Mouse (Mus musculus) Muller cell, postnatal 12 days (primary cell): ENCODE measurements around the gene Ccdc33.

ENCODE experiments used
- DNase-seq: peaks from one replicate; pipeline ENCODE4 v3.0.0-alpha.2; 2015; ENCODE audit errors: inconsistent ontology term

Gene Ccdc33

DNA sequence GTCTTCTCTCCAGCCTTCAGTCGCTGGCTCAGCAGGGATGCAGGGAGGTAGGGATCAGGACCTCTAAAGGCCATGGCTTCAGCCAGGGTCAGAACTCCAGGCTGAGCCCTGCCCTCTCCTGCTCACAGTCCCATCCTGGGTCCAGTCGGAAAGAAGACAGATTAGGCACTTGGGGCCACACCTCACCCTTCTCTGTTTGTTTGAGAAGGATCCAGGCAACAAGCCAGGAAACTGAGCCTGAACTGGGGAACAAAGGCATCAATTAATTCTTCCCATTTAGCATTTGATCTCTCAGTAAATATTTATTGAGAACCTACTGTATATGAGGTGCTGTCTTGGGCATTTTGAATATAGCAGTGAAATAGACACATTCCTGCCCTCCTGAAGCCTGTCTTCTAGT lies at the start of gene Ccdc33:
Gene Ccdc33 (minus strand): TSS at position 153 of the 400 bp plus-strand sequence.
- no peak for DNase-seq

DNA sequence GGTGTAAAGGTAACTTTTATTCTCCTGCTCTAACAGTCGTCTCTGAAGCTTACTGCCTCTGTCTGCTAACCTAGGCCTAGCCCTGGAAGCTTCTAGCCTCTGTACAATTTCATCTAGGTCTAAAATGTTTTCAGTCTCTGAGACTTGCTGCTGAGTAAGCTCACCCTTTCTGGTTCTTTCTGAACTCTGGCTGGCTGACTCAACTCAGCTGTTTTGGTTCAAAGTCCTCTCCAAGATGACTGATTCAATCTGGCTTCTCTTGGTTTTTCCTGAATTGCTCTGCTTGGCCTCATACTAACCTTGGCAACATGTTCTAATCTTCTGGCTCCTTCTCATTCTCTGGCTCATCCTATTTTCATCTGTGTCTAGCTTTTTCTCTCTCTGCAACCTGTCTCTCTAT lies 47.2 kb upstream of the Ccdc33 start:
- no peak for DNase-seq

DNA sequence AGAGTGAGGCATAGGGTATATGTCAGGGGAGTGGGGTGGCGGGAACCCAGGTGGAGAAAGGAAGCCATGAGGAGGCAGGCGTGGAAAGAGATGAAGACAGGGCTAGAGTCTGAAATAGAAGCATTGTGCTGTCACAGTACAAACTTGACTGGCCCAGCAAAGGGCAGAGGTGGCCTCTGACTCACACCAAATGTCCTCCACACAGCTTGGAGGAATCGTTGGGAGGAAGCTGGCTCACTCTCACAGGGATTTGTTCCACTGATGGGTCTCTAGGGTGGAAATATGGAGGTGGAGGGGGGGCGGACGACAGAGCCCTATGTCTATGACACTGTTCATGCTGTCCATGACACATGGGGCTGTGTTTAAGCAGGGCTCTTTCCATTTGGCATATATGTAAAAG lies 44.5 kb upstream of the Ccdc33 start:
- peak; percentile 27 for DNase-seq

DNA sequence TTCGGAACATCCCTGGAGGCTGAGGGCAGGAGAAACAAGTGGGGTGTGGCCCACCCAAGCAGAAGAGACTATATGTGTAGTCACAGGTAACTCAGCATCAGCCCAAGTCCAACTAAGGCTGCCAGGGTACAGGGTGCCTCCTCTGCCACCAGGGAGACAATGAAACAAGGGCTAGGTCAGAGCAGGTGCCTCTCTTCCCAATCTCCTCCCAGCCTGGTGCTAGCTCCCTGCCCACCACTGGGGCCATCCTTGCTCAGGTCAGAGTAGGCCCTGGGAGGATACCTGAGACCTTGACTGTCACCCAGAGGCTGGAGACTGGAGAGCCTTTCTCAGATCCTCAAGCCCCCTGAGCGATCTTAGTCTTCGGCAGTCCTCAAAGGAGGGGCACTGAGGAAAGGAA lies 43.5 kb upstream of the Ccdc33 start:
- no peak for DNase-seq

DNA sequence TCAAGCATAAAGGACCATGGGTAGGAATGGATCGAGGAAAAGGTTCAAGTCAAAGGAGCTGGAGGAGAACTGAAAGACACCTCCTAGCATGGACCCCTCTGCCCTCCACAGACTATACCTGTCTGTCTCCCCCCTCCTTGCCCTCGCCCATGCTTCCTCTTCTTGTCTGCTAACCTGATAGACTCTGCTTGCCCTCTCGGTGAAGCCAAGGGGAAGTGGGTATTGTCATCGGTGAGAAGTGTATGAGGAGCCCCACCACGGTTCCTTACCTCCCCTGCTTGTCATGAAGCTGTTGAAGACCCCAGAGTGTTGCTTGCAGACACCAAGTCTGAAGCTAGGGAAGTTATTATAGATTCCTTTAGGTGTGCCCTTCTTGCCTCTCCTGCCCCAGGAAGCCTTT lies 41.7 kb upstream of the Ccdc33 start:
- no peak for DNase-seq

DNA sequence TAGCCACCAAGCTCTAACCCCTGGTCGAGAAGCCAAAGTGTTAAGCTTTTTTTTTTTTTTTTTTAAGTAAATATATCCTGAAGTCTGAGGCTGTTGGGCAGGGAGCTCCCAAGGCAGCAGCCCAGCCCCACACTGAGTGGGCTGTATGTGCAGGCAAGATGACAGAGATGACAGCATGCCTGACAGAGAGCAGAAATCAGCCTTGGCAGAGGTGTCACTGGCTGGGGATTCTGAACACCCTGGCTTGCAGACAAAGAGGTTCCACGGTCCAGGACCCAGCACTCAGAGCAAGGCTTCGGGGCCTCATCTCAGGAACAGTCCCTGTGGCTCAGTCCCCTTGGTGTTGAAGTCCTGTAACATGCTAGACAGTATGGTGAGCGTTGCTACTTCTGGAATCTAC lies 41.2 kb upstream of the Ccdc33 start:
- no peak for DNase-seq

DNA sequence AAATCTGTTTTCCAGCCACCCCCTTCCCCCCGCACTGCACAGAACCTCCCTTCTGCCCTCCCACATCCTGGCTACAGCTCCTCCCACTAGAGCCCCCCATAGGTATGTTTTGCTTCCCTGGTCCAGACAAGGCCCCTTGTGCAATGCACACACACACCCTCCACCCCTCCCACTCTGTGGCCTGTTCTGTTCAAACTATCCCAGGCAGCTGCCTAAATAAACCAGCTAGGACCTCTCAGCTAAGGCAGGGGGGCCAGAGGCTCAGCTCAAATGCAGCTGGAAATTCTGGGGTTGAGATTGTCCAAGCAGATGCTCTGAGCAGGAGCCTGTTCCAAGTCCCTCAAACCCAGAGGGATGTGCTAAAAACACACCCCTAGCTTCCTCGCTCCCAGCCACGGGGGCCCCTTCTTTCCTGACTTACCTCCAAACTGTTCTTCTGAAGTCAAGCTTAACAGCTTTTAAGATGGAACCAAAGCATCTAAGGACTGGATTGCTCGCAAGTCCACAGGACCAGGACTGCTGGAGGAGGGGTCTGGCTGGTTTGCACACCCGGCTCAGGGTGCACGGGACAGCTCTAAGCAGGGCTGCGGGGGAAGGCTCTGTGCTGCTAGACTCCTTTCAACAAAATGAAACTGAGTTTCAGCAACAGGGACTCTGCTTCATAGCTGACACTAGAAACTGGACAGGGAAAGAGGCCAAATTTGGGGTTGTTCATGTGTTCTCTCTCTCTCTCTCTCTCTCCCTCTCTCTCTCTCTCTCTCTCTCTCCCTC lies 40.1 kb upstream of the Ccdc33 start:
- DNase-seq: peak; percentile 56

DNA sequence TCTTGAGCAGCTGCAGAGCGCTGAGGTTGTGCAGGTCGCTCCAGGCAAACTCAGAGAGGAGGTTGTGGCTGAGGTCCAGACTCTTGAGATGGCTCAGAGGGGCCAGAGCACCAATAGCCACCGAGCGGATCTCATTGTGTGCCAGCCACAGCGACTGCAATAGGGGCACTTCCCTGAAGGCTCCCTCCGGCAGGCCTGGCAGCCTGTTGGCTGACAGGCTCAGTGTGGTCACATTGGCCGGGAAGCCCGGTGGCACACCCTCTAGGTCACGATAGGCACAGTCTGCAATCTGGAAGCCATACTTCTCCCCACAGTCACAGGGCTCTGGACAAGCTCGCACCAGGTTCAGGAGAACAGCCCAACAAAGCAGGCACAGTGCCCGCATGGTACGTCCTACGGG lies 39.2 kb upstream of the Ccdc33 start:
- DNase-seq: no peak

DNA sequence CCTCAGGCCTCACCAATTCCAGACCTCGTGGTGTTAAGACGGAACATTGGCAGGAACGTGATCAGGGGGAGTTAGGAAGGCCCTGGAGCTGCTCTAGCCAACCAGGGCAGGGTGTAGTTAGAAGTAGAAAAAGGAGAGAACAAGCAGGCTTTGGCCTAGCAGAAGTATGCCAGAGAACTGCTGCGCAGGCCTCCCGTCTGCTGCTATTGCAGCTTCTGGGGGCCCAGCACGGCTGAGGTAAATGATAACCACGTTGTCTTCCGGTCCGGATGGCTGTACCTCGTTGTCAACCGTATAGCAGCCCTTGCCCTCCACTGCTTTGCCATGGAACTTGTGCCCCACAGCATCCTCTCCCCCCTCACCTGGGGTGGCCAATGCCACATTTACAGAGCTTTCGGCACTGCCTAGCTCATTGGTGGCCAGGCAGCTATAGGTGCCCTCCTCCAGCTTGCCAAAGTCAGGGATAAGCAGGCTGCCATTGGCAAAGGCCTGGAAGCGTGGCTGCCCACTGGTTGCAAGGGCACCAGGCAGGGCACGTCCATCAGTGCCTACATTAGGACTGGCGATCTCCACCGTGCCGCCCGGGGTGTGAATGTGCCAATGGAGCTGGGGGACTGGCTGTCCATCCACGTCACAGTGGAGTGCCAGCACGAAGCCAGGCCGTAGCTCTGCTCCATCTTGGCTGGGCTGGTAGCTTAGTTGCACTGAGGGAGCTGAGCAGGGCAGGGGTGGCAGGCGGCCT lies 38.4 kb upstream of the Ccdc33 start:
- no peak for DNase-seq

DNA sequence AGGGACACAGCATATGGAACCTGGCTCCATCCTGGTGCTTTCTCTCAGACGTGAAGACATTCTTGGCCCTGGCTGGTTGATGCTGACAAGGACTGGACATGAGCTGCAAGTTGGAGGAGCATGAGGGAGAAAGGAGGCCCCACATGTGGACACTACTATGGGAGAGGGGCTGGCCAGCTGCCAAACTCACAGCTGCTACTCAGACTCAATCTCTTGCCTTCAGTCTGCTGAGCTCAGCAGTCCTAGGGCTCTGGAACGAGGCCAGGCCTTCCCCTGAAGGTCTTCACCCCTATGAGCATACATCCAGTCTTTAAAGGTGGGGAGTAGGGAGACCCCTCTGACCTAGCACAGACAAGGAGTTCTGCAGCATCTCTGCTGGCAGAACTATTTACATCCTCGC lies 36.7 kb upstream of the Ccdc33 start:
- no peak for DNase-seq

DNA sequence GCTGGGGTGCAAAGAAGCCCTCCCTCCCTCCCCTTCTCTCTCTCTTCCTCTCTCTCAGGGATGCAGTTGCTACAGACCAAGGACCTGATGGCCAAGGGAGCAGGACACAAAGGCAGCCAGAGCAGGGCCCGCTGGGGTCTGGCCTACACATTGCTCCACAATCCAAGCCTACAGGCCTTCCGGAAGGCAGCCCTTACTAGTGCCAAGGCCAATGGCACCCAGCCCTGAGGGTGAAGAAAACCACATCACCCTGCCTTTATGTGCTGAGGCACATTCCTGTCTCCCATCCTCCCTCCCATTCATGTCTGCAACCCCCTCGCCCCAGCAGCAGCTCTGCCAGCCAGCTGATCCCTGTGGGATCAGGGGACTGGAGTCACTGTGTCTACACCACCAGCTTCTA lies 34.5 kb upstream of the Ccdc33 start:
- peak; percentile 80 for DNase-seq

DNA sequence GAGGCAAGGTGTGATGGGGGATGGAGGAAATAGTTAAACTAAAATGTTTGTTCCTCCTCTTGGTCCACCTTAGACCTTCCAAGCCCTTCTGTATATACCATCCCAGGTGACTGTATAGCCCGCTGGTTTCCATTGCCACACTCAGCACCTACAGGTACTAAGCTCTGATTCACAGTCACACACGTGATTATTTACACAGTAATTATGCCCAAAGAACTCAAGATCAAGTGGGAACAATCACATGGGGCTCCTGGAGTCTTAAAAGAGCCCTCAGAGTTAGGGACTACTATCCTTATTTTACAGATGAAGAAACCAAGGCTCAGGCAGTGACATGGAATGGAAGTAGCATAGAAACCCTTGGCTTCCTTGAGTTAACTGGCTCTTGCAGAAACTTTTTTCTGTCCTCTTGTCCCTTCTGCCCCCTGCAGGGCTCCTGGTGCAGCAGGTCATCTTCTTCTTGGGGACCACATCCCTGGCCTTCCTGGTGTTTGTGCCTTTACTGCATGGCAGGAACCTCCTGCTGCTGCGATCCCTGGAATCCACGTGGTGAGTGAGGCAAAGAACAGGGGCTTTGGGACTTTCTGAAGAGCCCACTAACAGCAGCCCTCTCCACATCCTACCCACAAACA lies 32.2 kb upstream of the Ccdc33 start:
- DNase-seq: no peak

DNA sequence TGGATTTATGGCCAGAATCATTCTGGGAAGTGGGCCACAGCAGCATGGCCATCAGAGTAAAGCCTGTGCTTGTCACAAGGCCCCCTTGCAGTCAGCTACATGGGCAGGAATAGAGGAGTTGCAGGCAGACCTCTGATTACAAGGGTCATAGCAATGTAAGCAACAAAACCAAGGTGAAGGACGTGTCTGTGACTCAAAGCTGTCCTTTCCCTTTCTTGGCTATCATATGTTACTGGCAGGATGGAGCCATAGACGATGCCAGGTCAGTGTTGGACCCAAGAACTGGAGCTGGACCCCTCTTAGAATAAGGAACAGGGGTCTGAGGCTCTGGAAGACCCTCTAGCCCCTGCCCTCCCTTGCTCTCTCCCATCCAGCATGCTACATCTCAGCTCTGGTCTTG lies 30.2 kb upstream of the Ccdc33 start:
- no peak for DNase-seq

DNA sequence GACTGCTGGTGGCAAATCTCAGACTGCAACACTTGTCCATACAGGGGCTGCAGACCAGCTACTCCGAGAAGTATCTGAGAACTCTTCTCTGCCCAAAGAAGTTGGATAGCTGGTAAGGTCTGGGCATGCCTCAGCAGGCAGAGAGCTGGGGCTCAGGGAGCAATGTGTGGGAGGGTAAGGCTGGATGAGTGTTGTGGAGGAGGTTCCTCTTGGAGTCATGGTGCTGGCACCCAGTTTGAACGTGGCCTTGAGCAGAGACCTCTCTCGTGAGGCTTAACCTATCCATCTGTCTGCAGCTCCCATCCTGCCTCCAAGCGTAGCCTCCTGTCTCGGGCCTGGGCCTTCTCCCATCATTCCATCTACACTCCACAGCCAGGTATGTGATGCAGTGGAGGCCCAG lies 26.8 kb upstream of the Ccdc33 start:
- DNase-seq: no peak

DNA sequence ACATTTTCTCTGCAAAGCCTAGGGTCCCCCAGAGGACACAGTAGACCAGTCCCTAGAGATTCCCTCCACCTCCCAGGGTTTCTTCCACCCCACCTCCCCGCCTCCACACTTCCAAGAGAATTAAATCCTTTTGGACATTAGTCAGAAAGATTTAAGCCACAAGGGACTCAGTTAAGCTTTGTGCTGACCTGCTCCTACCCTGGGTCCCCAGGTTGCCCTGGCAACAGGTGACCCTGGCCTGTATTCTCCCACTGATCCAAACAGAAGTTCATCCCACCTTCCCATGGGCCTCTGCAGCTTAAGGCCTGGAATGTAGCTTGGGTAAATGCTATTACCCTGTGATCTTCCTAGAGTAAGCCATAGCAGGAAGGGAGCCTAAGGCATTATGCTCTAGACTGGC lies 26.0 kb upstream of the Ccdc33 start:
- DNase-seq: no peak

DNA sequence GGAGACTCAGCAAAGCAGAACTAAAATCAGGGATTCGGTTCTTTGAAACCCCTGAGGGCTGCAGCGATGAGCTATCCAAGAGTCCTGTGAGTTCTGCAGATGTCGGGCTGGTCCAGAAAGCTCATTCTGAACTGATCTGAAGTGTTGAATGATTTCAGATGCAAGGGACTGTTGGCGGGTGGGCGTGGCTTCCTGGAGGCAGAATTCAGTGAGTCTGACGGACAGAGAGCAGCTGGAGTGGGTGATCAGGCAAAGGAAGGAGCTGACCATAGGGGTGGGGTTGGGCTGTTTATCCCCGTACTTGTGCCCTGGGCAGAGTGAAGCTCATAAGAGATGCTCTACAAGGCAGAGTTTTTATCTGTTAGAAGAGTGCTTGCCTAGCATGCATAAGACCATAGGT lies 24.8 kb upstream of the Ccdc33 start:
- DNase-seq: no peak

DNA sequence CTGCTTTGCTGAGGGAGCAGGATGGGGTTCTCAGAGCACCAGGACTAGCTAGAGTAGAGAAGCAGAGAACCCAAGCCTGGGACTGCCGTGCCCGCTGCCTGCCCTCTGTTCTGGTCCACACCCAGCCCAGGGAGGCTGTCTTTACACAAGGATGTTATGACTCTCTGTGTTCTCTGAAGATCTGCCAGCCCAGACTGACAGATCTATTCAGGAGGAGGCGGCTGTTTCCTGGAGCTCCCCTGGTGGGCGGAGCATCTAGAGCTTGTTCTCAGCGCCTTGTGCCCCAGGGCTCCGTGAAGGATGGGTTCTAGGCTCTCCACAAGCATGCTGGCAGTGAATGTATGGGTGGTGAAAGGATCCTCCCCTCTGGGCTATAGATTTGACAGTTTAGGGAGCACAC lies 21.3 kb upstream of the Ccdc33 start:
- DNase-seq: no peak

DNA sequence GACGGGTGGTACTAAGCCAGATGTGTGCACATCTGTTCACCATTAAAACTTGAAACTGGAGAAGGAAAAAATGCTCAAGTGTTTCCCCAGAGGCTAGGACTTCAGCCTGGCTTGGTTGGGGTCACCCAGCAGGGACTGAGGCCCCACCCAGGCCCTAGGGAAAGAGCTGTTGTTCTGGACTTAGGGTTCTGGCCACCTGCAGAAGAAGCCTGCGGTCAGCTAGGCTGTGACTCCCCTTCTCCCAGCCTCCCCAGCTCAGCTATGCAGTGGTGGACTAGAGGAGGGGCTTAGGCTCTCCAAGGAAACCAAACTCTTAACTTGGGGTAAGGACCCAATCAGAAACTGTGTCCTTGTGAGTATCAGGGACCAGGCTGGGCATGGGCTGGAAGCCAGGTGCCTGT lies 17.3 kb upstream of the Ccdc33 start:
- DNase-seq: no peak

DNA sequence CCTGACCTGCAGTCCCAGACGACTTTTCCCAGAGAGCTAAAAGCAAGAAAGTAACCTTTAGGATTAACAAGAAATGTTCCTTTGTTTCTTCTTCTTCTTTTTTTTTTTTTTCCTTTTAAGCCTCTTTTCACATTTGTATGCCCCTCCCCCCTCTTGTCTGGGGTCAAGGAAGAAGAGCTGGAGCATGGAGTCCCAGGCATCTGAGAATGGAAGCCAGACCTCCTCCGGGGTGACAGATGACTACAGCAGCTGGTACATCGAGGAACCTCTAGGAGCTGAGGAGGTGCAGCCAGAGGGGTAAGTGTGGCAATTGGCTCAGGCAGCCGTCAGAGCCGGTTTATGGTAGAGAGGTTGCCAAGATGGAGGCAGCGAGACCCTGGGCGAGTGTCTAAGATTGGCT lies 16.3 kb upstream of the Ccdc33 start:
- DNase-seq: no peak

DNA sequence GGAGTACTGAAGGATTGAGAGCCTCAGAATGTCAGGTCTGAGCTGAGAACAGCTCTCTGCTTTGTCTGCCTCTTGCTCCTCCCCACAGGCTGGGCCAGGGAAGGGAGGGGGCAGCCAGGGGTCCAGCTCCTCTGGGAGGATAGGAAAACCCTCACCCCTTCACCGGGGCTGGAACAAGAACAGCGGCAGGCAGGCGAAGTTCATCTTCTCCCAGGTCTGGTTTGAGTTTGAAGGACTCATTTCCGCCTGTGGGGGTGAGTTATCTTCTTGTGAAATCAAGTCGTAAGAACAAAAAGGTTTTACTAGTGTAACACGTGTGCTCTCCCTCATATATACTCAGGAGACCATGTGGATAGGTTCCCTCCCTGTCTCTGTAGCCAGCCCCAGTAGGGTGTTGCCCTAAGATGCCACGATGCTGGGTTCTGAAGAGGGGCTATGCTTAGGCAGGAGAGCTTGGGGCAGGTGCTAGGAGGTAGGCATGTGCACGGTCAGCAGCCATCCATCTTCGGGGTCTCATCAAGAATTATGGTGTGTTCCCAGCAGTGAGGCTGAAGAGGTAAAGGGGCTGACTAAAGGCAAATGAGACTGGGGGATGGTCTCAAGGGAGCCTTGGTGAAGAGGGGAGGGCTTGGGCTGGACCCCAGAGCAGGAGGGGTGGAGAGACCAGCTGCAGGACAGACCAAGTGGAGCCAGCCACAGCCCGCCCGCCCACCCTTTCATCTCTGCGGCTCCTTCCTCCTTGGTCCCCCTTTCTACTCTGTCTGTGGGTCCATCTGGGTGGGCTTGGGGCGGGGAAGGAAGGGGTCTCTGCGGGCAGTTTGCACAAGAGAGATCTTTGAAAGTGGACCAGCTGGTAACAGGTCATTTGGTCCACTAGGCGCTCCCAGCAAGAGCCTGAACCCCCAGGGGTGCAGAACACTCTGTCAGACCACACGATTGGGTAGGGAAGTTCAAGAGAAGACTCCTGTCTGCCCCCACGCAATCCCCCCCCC lies 15.6 kb upstream of the Ccdc33 start:
- no peak for DNase-seq

DNA sequence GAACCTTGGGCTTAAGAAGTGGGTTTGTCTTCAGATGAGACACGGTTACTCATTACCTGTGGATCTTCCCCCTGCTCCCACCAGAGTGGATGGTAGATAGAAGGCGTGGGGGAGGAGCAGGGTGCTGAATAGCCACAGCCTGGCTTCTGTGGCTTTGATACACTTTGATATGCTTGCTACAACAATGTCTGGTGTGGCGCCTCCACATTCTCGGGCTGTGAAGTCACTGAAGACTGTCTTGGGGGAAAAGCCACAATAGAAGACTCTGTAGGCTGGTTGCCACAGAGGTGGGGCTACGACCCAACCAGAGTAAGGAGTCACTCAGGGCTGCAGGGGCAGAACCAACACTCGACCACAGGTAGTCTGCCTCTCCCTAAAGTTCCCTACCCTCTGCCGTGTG lies 13.1 kb upstream of the Ccdc33 start:
- DNase-seq: peak; percentile 82

DNA sequence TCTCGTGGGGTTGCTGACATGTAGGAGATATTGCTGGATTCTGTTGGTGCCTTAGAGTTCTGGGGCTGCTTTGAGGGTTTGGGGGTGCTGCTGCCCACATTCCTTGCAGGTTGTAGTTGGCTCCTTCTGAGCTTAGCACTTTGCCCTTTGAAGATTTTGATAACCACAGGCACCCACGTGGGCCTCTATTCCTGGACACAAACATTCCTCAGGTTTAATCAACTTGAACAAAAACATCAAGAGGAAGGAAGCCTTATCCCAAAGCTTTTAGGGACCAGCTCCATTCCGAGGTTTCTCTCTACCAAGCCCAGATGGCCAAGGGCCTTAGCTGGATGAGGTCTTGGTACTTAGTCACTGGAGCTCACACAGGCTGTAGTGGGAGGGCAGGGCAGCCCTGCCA lies 12.3 kb upstream of the Ccdc33 start:
- peak; percentile 67 for DNase-seq
